Mouse (Mus musculus): ENCODE measurements around the gene Gda.

Gda gene

GRCm38 (mm10) chr19:21457461-21457860, 15.8 kb downstream of the Gda start:
- CTCF ChIA-PET = no interaction called here

- CTCF ChIA-PET = no interaction called here
Observed at GRCm38 (mm10) chr19:21441787-21442186, 31.5 kb downstream of the Gda start.

- CTCF ChIA-PET = no interaction called here
Observed at GRCm38 (mm10) chr19:21440841-21441240, 32.4 kb downstream of the Gda start.

- CTCF ChIA-PET = no interaction called here
Observed at GRCm38 (mm10) chr19:21439141-21439737, 34.0 kb downstream of the Gda start.

DNA sequence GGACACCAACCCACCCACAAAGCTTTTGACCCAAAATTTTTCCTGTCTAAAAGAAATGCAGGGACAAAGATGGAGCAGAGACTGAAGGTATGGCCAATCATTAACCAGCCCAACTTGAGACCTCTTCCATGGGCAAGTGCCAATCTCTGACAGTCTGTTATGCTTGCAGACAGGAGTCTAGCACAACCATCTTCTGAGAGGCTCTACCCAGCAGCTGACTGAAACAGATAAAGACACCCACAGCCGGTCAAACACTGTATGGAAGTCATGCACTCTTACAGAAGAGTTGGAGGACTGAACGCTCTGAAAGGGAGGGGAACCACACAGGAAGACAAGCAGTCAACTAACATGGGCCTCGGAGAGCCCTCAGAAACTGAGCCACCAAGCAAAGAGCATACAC, 36.7 kb downstream of the Gda start:
- CTCF ChIA-PET = no interaction called here

GRCm38 (mm10) chr19:21433348-21433747, 39.9 kb downstream of the Gda start:
- CTCF ChIA-PET = no interaction called here

DNA sequence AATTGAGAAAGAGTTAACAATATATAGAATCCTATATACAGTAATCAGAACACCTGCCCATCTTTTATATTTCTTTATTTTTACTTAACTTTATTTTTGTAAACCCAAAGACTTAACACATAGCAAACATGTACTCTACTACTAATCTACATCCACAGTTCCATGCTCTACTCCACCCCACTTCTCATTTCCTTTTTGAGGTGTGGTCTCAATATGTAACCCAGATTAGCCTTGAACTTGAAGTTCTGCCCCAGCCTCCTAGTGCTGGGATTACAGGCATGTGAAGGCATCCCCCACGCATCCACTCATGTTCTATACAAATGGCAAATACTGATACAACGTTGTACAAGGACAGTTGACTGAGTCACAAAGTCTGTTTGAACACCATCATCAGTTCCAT, 40.4 kb downstream of the Gda start:
- CTCF ChIA-PET = no interaction called here

DNA sequence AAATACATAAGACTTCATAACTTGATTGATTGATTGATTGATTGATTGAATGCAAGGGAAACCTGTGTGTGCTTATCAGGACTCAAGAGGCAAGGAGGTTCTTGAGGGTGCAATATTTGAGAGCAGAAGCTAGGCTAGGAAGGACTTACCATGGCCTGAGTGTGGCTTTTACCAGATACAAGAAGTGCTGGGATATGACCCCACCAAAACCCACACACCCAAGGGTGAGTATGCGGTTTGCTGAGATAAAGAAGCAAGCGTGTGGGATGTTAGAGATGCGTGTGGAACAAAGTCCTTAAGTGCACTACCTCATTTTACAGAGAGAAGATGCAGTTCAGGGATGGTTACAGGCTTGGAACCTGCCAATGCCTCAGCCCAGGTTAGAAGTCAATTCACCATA, 41.0 kb downstream of the Gda start:
- CTCF ChIA-PET = no interaction called here

GRCm38 (mm10) chr19:21425391-21425790, 47.9 kb downstream of the Gda start:
- CTCF ChIA-PET = no interaction called here

- CTCF ChIA-PET = no interaction called here
Observed at GRCm38 (mm10) chr19:21423731-21424130, 49.5 kb downstream of the Gda start.

DNA sequence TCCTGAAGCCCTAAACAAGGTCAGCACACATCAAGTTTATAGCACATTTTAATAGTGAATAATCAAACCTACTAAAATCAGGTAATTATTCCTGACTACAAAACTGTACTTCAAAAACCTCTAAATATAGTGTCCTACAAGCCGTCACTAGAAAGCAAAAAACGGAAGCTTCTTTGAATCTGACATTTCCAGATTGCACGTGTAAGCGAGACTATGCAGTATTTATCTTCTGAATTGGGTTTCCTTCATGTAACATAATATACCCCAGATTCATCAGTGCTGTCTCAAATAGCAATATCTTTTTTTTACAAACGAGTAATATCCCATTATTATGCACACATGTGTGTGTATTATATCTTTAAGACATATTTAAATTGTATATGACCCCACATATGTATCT, 54.8 kb downstream of the Gda start:
- CTCF ChIA-PET = no interaction called here

- CTCF ChIA-PET = no interaction called here
Observed at GRCm38 (mm10) chr19:21415377-21415776, 57.9 kb downstream of the Gda start.

DNA sequence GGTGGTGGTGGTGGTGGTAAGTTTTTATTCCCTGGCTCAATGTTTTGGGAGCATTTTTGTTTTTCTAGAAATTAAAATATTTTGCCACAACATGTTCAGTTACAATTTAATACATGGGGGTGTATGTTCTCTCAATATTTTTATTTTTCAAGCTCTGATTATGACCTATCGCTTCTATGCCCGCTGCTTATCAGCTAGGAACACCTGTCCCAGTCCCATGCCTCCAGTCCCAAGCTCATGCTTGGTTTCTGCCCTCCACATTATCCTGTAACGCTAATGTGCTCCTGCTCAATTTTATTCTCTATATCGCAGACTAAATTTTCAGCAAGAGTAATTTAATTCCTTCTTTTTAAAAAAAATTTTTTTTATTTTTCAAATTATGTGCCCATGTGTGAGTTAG, 64.1 kb downstream of the Gda start:
- CTCF ChIA-PET = no interaction called here

DNA sequence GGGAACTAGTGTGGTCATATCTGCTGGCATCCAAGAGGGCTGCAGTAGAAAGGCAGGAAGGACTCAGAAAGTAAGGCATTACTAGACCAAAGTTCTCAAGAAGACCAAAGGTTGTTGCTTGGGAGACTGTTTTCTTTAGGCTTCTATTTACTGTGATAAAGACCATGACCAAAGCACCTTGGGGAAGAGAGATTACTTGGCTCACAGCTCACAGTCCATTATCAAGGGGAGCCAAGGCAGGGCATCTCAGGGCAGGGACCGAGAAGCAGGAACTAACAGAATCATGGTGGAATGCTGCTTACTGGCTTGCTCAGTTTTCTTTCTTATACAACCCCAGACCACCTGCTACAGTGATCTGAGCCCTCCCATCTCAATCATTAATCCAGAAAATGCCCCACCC, 65.9 kb downstream of the Gda start:
- CTCF ChIA-PET = no interaction called here

DNA sequence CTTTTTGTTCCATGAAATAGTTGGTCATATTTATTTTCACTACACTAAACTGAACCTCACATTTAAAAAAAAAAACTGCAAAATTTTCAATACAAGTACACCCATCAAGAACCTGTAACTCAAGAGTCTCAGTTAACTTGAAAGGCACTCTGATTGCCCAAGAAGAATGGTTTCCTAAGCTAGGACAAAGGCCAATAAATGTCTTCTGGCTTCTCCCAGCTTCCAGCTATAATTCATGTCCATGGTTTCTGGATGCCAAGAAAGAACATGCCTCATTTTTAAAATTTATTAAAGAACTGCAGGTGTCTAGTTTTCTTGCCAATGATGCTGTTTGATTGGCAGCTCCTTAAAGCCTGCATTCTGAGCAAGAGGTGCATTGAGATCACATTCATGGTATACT, 75.3 kb downstream of the Gda start:
- CTCF ChIA-PET = interaction anchor here (0.7 kb wide), 2 partner anchors 16 to 79 kb away, joined by 3 read pairs; no protein-coding TSS in a partner anchor

- CTCF ChIA-PET = no interaction called here
Observed at GRCm38 (mm10) chr19:21396364-21396763, 76.9 kb downstream of the Gda start.

DNA sequence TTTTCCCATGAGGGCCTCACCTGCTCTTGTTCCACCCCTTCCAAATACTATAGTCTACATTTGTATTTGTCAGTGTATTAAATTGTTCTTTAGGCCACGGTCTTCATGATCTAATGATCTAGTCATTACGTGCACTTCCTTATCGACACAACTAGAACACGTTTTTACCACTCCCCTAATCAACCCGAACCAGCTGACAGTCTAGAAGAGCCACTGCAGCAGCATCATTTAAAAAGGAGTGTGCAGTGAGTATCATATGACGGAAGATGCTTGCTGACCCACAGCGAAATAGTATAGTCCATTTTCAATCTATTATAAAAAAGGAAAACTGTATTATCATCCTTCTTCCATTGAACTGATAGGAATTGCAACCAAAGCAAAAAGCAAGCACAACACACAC, 82.3 kb downstream of the Gda start:
- CTCF ChIA-PET = interaction anchor here (0.9 kb wide), 1 partner anchor 71 kb away, joined by 3 read pairs; no protein-coding TSS in a partner anchor

GRCm38 (mm10) chr19:21386842-21387241, 86.4 kb downstream of the Gda start:
- CTCF ChIA-PET = no interaction called here

DNA sequence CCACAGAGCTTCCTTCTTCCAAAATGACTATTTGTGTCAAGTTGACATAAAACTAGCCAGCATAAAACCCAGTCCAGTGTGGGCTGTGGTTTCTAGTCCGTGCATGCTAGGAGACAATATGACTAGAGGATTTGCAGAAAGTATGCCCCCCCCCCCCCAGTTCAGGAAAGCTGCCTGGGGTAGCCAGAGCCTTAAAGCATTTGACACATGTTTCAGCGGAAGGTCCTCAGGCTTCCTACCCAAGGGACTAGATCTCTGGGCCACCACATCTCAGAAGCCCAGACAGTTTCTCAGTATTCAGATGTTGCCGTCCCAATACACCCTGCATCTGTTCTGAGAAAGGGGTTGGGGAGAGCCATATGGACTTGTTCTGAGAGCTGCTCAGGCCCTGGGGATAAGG, 89.0 kb downstream of the Gda start:
- CTCF ChIA-PET = interaction anchor here (0.5 kb wide), 1 partner anchor 27 kb away, joined by 4 read pairs; no protein-coding TSS in a partner anchor

DNA sequence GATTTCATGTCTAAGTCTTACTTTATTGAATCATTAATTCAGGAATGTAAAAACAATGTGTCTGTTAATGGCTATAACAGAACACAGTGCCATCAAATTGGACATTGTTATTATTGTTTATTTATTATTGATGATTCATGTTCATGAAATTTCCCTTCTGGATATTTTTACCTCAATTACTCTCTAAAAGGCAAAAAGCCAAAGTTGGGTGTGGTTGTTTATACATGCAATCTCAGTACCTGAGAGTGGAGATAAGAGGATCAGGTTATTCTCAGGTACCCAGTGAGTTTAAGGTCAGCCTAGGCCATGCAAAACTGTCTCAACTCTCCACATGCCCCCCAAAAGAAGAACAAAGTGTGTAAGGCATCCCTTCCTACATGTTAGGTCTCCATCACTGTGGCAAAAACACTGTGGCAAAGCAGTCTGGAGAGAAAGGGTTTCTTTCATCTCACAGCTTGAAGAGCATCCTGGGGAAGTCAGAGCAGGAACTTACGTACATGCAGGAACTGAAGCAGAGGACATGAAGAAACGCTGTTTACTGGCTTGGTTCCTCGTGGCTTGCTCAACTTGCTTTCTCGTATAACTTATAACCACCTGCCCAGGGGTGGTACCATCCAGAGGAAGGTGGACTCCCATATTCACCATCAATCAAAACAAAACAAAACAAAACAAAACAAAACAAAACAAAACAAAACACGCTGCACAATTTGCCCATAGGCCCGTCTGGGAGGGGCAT, 89.6 kb downstream of the Gda start:
- CTCF ChIA-PET = interaction anchor here (0.5 kb wide), 1 partner anchor 27 kb away, joined by 4 read pairs; no protein-coding TSS in a partner anchor

DNA sequence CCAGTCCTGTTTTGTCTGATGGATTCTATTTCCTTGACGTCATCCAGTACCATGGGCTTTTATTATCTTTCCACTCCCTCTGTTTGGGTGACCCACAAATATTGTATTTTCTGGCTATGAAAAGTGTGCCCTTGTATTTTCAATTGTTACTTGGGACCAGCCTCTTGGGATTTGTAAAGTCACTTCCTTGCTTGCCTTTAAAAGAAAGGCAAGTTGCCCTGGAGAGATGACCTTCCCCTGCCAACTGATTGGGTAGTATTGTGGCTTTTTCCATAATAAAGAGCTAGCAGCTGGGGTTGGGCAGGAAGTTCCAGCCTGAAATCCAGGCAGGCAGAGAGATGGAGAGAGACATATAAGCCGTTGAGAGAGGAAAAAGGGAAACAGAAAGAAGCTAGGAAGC, 91.5 kb downstream of the Gda start:
- CTCF ChIA-PET = interaction anchor here (0.6 kb wide), 1 partner anchor 16 kb away, joined by 3 read pairs; no protein-coding TSS in a partner anchor

- CTCF ChIA-PET = no interaction called here
Observed at GRCm38 (mm10) chr19:21379195-21379594, 94.0 kb downstream of the Gda start.

GRCm38 (mm10) chr19:21376445-21377218, 96.6 kb downstream of the Gda start:
- CTCF ChIA-PET = interaction anchor here (0.6 to 0.7 kb wide), 3 partner anchors 20 to 681 kb away, joined by 3 to 16 read pairs (median 12); no protein-coding TSS in a partner anchor

Measured in spleen, embryonic (tissue).